ENCODE assay signal across 17 mouse cellular contexts in the genomic region with DNA sequence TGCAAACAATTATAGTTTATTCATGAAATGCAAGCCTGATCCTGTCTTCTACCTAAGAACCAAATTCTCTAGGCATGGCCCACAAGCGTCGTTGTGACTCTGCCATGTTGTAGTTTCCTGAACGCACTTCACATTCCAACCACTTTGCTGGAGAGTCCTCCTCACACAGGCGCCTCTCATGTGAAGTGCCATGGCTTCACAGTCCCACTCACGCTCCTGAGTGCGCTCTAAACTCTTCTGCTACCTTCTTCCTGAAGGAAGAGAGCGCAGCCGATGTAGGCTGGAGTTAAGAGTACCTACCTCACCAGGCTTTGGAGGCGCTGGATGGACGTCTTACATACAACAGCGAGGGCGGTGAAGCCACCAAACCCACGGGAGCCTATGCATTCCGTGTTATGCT.
DNase-seq lines count a peak whose midpoint lies in the region; ATAC-seq lines count a peak whose summit lies in the region.
"Had no signal": no experiment of that assay in that cellular context is flagged by ENCODE, and none has a peak within 500 bp of the region (broad histone marks: within the 10 kb centered on the region; RNA-seq: fewer than 3 reads in every experiment).

No protein-coding gene starts in this region.

- H3K4me3 ChIP-seq in heart, embryonic 15.5 days: no peak overlapping the region
- H3K4me3 ChIP-seq: forebrain, embryonic 13.5 days; midbrain, embryonic 12.5 days; stomach, embryonic 15.5 days had no signal

- no peak for DNase-seq in heart, postnatal 36 days
- DNase-seq in NIH3T3 (ENCODE audit: low read depth): peak; percentile 21
- DNase-seq in lung, adult 18-20 months: peak; percentile 75 to 84
- DNase-seq in lung, postnatal 36 days: peak; percentile 83
- no peak for DNase-seq in thymus, postnatal 0 days (ENCODE audit: low spot score)
- no peak for DNase-seq in urinary bladder, postnatal 10 days (ENCODE audit: low spot score)
- DNase-seq: cerebellum, adult 8-10 months; liver; right cerebral cortex, adult 18-20 months; spleen, adult 18-20 months; thymus, postnatal 36 days had no signal

- ATAC-seq in heart, embryonic 15.5 days (replicated peaks; ENCODE audit: insufficient number of reproducible peaks, insufficient read depth, low FRiP score, low read depth): no peak
- ATAC-seq: CD4-positive, CD25-positive, alpha-beta regulatory T cell, adult 4 months; forebrain, embryonic 13.5 days had no signal

- H3K9me3 ChIP-seq in heart, embryonic 15.5 days (replicated peaks): no peaks in the 10 kb centered on the region
- H3K9me3 ChIP-seq: forebrain, embryonic 13.5 days; midbrain, embryonic 12.5 days; stomach, embryonic 15.5 days had no signal

- H3K4me2 ChIP-seq in heart, embryonic 15.5 days: no peak overlapping the region
- H3K4me2 ChIP-seq: forebrain, embryonic 13.5 days; midbrain, embryonic 12.5 days had no signal

- 76% methylated on average over 14 of the region's 14 CpGs for WGBS in heart, embryonic 15.5 days

- H3K9ac ChIP-seq in heart, embryonic 15.5 days: no peak overlapping the region
- H3K9ac ChIP-seq: forebrain, embryonic 13.5 days; midbrain, embryonic 12.5 days; stomach, embryonic 15.5 days had no signal

- intact Hi-C loops in heart, postnatal 36 days (cut with DNase I): no loop called here

- peaks cover 16% of the 10 kb centered on the region for H3K4me1 ChIP-seq in heart, embryonic 15.5 days (replicated peaks)
- H3K4me1 ChIP-seq: forebrain, embryonic 13.5 days; midbrain, embryonic 12.5 days had no signal

- H3K36me3 ChIP-seq in heart, embryonic 15.5 days: no peaks in the 10 kb centered on the region
- H3K36me3 ChIP-seq: stomach, embryonic 15.5 days had no signal

- H3K27me3 ChIP-seq in heart, embryonic 15.5 days: no peaks in the 10 kb centered on the region
- H3K27me3 ChIP-seq: forebrain, embryonic 13.5 days; midbrain, embryonic 12.5 days; stomach, embryonic 15.5 days had no signal

- H3K27ac ChIP-seq in heart, embryonic 15.5 days: peak overlapping the region; percentile 39; the same call in 1 of the 2 replicates
- H3K27ac ChIP-seq: forebrain, embryonic 13.5 days; macrophage; midbrain, embryonic 12.5 days had no signal

Comparison
In these comparisons a context has a peak if more than half of its experiments do, and no peak if none do; other contexts are left out.
1. DNase-seq: peak in NIH3T3 (single experiment), lung, adult 18-20 months (2 of 2) and lung, postnatal 36 days (single experiment); none in heart, postnatal 36 days (0 of 2), thymus, postnatal 0 days (single experiment) and urinary bladder, postnatal 10 days (single experiment).